Mouse (Mus musculus): ENCODE measurements around the gene Adamts7. TPM values are rescaled to one million over a fixed set of nuclear protein-coding genes. Genes with fewer than 3 reads are reported as not detected.

Adamts7 gene
- total and polyA plus RNA-seq, 2 experiments from 2014 or later: 4.9 to 15.9 TPM

DNA sequence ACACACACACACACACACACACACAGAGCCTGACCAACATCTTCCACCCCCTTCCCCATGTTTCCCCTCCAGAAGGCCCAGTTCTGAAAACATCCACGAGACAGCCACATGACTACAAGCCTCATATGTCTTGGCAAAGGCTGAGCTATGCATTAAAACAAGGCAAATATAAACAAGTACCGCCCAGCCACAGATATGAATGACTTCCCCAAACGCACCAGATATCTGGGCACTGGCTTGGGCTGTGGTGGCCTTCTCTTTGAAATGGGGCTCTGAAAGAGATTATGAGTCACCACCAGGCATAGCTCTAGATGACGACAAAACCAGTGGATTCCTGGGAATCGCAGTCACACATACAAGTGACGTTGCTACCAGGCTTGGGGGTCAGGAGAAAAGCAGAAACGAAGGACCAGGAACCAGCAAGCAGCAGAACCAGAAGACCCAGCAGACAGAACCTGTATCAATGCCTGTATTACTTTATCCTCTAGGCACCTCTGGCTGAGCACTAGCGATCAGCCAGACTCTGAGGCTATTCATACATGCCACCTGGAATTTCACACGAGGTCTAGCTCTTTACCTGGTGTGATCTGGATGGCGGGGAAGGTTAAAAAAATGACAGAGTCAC is 72.5 kb downstream of the Adamts7 start:
- TF ChIP-seq CTCF (IDR thresholded peaks at IDR 0.05; ENCODE audit: low read depth): no peak
- no peak overlapping the region for H3K4me3 ChIP-seq (ENCODE audit: low read depth, low read length)
- WGBS: 91% methylated on average over 10 of the region's 10 CpGs
- H3K27me3 ChIP-seq (ENCODE audit: insufficient read depth, low read length): no peaks in the 10 kb centered on the region
- no peak for ATAC-seq
- H3K36me3 ChIP-seq (ENCODE audit: insufficient read depth): 0 out of 2 replicates have a peak, but pooled peaks cover 6% of the 10 kb centered on the region
- H3K9me3 ChIP-seq (ENCODE audit: low read length): no peaks in the 10 kb centered on the region
- H3K4me2 ChIP-seq (ENCODE audit: low read depth): no peak overlapping the region
- no peak overlapping the region for H3K27ac ChIP-seq (ENCODE audit: low read depth, low read length)
- DNase-seq: no peak
- H3K9ac ChIP-seq: no peak overlapping the region
- no peaks in the 10 kb centered on the region for H3K4me1 ChIP-seq (ENCODE audit: insufficient read depth)

DNA sequence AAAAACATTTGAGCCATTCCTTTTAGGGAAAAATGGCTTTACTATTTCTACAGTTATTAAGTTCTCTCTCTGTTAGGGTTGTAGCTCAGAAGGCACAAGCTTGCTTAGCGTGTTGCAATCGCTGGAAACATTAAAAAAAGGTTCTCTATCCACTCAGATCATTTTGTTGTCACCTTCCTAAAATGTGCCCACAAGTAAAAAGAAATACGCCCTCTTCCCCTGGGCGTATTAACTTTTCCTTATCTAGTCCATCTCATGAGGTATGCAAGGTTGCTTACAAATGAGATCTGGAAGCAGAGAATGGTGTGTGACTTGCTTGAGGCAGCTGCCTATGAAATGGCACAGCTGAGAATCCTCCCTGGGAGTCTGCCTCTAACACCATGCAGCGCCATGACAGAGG is 73.9 kb downstream of the Adamts7 start:
- no peak overlapping the region for H3K27ac ChIP-seq (ENCODE audit: low read depth, low read length)
- DNase-seq (no peak), ATAC-seq (no peak)
- no peaks in the 10 kb centered on the region for H3K9me3 ChIP-seq (ENCODE audit: low read length)
- 97% methylated on average over 5 of the region's 5 CpGs for WGBS
- H3K4me3 ChIP-seq (ENCODE audit: low read depth, low read length): no peak overlapping the region
- H3K27me3 ChIP-seq (ENCODE audit: insufficient read depth, low read length): no peaks in the 10 kb centered on the region
- TF ChIP-seq CTCF (IDR thresholded peaks at IDR 0.05; ENCODE audit: low read depth): no peak
- H3K9ac ChIP-seq: no peak overlapping the region
- H3K4me1 ChIP-seq (ENCODE audit: insufficient read depth): no peaks in the 10 kb centered on the region
- no peak overlapping the region for H3K4me2 ChIP-seq (ENCODE audit: low read depth)
- 0 out of 2 replicates have a peak, but pooled peaks cover 10% of the 10 kb centered on the region for H3K36me3 ChIP-seq (ENCODE audit: insufficient read depth)

DNA sequence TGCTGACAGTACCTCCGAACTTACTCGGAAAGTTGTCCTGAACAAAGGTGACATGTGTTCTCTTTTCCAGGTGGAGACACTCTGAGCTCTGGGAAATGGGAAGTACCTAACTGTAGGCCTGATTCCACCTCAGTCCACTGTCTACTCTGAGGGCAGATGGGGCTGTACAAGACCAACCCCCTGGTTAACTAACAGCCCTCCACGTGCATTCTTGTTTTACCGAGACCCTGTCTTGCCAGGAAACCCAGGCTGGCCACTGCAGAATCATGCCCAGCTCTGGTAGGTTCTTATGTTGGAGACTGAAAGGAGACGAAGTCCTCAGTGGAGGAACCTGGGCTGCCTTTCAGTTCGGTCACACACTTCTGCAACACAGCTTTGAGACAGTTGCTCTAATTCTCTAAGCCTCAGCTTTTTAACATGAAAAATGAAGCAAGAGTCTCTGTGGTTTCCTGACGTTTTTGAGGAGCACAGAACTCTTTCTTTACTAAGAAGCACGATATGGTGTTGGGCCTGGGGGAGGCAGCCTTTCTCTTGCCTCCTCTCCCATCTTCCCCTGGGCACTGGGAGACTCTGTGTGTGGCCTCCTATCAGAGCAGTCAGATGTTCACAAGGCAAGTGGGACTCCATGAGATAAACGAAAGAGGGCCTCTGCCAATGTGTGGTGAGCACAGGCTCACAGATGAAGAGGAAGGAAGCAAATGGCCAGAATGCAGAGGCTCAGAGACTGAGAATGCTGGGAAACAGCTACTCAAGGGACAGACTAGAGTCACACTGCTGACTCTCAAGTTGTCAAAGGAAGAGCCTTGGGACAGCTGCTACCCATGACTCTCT is 74.6 kb downstream of the Adamts7 start:
- 0 out of 2 replicates have a peak, but pooled peaks cover 10% of the 10 kb centered on the region for H3K36me3 ChIP-seq (ENCODE audit: insufficient read depth)
- no peaks in the 10 kb centered on the region for H3K27me3 ChIP-seq (ENCODE audit: insufficient read depth, low read length)
- no peaks in the 10 kb centered on the region for H3K9me3 ChIP-seq (ENCODE audit: low read length)
- no peak overlapping the region for H3K27ac ChIP-seq (ENCODE audit: low read depth, low read length)
- TF ChIP-seq CTCF (IDR thresholded peaks at IDR 0.05; ENCODE audit: low read depth): no peak
- 91% methylated on average over 9 of the region's 9 CpGs for WGBS
- no peak overlapping the region for H3K4me2 ChIP-seq (ENCODE audit: low read depth)
- ATAC-seq: no peak
- no peaks in the 10 kb centered on the region for H3K4me1 ChIP-seq (ENCODE audit: insufficient read depth)
- DNase-seq: no peak
- H3K4me3 ChIP-seq (ENCODE audit: low read depth, low read length): no peak overlapping the region
- no peak overlapping the region for H3K9ac ChIP-seq

DNA sequence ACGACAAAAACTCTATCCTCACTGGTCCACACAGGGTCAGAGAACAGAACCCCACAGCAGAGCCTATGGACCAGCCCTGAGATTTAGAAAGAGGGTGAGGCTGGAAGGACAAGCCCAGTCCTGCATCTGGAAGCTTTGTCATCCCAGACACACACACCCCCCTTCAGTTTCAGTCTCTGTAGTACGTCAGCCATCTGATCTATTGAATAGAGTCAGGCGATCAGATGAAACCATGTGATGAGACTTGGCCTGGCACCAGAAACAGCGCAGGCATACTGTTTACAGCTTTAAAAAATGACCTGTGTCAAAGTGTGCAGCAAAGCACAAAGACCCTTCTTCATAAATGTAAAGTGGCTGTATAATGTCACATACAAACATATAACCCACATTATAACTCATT is 77.7 kb downstream of the Adamts7 start:
- Histone ChIP-seq H3K9ac (no peak overlapping the region), H3K9me3 (ENCODE audit: low read length) (no peaks in the 10 kb centered on the region), H3K4me2 (ENCODE audit: low read depth) (no peak overlapping the region), H3K27me3 (ENCODE audit: insufficient read depth, low read length) (no peaks in the 10 kb centered on the region), H3K4me3 (ENCODE audit: low read depth, low read length) (no peak overlapping the region), H3K36me3 (ENCODE audit: insufficient read depth) (0 out of 2 replicates have a peak, but pooled peaks cover 10% of the 10 kb centered on the region), H3K4me1 (ENCODE audit: insufficient read depth) (no peaks in the 10 kb centered on the region), H3K27ac (ENCODE audit: low read depth, low read length) (no peak overlapping the region)
- WGBS: 59% methylated on average over 4 of the region's 4 CpGs
- no peak for DNase-seq
- peak; percentile 52 for ATAC-seq
- no peak for TF ChIP-seq CTCF (IDR thresholded peaks at IDR 0.05; ENCODE audit: low read depth)

DNA sequence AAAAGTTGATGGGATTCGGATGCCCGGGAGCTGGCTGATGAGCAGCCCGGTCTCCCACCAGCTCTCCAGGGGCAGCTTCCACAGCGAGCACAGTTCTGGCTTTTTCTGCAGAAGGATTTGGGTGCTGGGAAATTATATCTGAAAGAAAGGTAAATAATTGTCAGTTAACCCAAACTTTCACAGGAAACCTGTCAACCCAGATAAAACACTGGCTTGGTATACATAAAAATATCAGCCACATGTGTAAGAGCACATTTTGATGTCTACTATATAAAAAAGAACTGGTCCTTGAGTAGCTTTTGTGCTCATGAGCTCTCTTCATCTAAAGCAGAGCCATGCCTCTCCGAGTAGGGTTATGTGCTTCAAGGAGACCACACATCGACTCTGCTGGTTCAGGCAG is 78.2 kb downstream of the Adamts7 start:
- no peak overlapping the region for H3K4me2 ChIP-seq (ENCODE audit: low read depth)
- DNase-seq (no peak), ATAC-seq (no peak)
- H3K9ac ChIP-seq: no peak overlapping the region
- WGBS: 87% methylated on average over 6 of the region's 6 CpGs
- no peaks in the 10 kb centered on the region for H3K27me3 ChIP-seq (ENCODE audit: insufficient read depth, low read length)
- no peak overlapping the region for H3K4me3 ChIP-seq (ENCODE audit: low read depth, low read length)
- H3K9me3 ChIP-seq (ENCODE audit: low read length): no peaks in the 10 kb centered on the region
- H3K27ac ChIP-seq (ENCODE audit: low read depth, low read length): no peak overlapping the region
- H3K36me3 ChIP-seq (ENCODE audit: insufficient read depth): 0 out of 2 replicates have a peak, but pooled peaks cover 10% of the 10 kb centered on the region
- H3K4me1 ChIP-seq (ENCODE audit: insufficient read depth): no peaks in the 10 kb centered on the region
- TF ChIP-seq CTCF (IDR thresholded peaks at IDR 0.05; ENCODE audit: low read depth): no peak

DNA sequence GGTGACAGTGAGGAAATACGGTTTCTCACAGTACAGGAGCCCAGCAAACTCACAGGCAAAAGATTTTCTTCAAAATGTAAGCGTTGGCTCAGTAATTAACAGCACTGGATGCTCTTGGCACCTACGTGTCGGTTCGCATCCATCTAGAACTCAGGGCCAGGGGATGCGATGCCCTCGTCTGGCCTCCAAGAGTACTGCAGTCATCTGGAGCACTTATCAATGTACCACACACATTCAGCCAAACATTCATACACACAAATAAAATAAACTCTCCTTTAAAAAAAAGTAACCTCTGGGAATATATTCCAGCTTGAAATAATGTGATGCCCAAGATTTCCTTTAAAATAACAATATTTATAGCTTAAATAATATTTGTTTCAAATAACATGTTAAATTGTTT is 78.7 kb downstream of the Adamts7 start:
- H3K9ac ChIP-seq: no peak overlapping the region
- H3K27me3 ChIP-seq (ENCODE audit: insufficient read depth, low read length): no peaks in the 10 kb centered on the region
- no peak overlapping the region for H3K27ac ChIP-seq (ENCODE audit: low read depth, low read length)
- peak; percentile 50; the same call in 1 of the 2 replicates for TF ChIP-seq CTCF (IDR thresholded peaks at IDR 0.05; ENCODE audit: low read depth)
- H3K4me1 ChIP-seq (ENCODE audit: insufficient read depth): no peaks in the 10 kb centered on the region
- DNase-seq (peak; percentile 36), ATAC-seq (peak; percentile 47; the same call in 1 of the 2 replicates)
- no peak overlapping the region for H3K4me2 ChIP-seq (ENCODE audit: low read depth)
- 0 out of 2 replicates have a peak, but pooled peaks cover 10% of the 10 kb centered on the region for H3K36me3 ChIP-seq (ENCODE audit: insufficient read depth)
- no peaks in the 10 kb centered on the region for H3K9me3 ChIP-seq (ENCODE audit: low read length)
- WGBS: 59% methylated on average over 7 of the region's 7 CpGs
- no peak overlapping the region for H3K4me3 ChIP-seq (ENCODE audit: low read depth, low read length)

DNA sequence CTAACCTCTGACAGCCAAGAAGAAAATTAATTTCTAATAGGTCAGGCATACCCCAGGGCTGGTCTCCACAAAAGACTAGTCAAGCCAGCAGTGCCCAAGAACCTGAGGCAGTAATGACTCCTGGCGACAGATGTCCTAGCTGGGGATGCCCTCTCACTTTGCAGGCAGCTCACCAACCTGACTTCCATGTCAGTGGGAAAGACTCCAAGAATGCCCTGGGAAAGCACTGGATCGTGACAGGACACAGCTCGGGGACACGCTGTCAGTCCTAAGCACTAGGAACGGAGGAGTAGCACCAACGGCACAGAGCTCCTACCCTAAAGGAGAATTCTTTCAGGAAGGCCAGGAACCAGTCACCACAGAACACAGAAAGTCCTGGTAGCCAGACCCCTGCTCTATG is 79.4 kb downstream of the Adamts7 start:
- no peak overlapping the region for H3K4me2 ChIP-seq (ENCODE audit: low read depth)
- no peak for DNase-seq
- no peak overlapping the region for H3K9ac ChIP-seq
- no peaks in the 10 kb centered on the region for H3K9me3 ChIP-seq (ENCODE audit: low read length)
- no peaks in the 10 kb centered on the region for H3K27me3 ChIP-seq (ENCODE audit: insufficient read depth, low read length)
- WGBS: 87% methylated on average over 6 of the region's 6 CpGs
- peaks cover 17% of the 10 kb centered on the region for H3K36me3 ChIP-seq (ENCODE audit: insufficient read depth)
- H3K27ac ChIP-seq (ENCODE audit: low read depth, low read length): no peak overlapping the region
- no peak for TF ChIP-seq CTCF (IDR thresholded peaks at IDR 0.05; ENCODE audit: low read depth)
- no peak overlapping the region for H3K4me3 ChIP-seq (ENCODE audit: low read depth, low read length)
- no peaks in the 10 kb centered on the region for H3K4me1 ChIP-seq (ENCODE audit: insufficient read depth)
- ATAC-seq: no peak

Measured in forebrain, postnatal 0 days (tissue).